Mouse (Mus musculus) layer of hippocampus, adult 11-12 months (tissue): ENCODE measurements around the gene Tlk2.
A peak's percentile ranks its signal among the peaks of the same experiment; 100 is the strongest.

ENCODE experiments used
- DNase-seq: peaks from one replicate; pipeline ENCODE4 v3.0.0; 2022; ENCODE audit warnings: low spot score

The Tlk2 gene

GRCm38 (mm10) chr11:105313633-105314014, 135.0 kb downstream of the Tlk2 start:
- no peak for DNase-seq

GRCm38 (mm10) chr11:105315296-105315695, 136.7 kb downstream of the Tlk2 start:
- DNase-seq = no peak

GRCm38 (mm10) chr11:105316121-105316520, 137.5 kb downstream of the Tlk2 start:
- no peak for DNase-seq

GRCm38 (mm10) chr11:105317769-105318168, 139.2 kb downstream of the Tlk2 start:
- DNase-seq = no peak

- no peak for DNase-seq
Observed at GRCm38 (mm10) chr11:105321090-105321489, 142.5 kb downstream of the Tlk2 start.

- no peak for DNase-seq
Observed at GRCm38 (mm10) chr11:105323530-105323929, 144.9 kb downstream of the Tlk2 start.

GRCm38 (mm10) chr11:105327101-105327500, 148.5 kb downstream of the Tlk2 start:
- no peak for DNase-seq

- DNase-seq = no peak
Observed at GRCm38 (mm10) chr11:105329962-105330361, 151.4 kb downstream of the Tlk2 start.

- DNase-seq = no peak
Observed at GRCm38 (mm10) chr11:105331129-105331528, 152.5 kb downstream of the Tlk2 start.

- no peak for DNase-seq
Observed at GRCm38 (mm10) chr11:105331732-105332131, 153.1 kb downstream of the Tlk2 start.

- DNase-seq = peak; percentile 62
Observed at GRCm38 (mm10) chr11:105332468-105332867, 153.9 kb downstream of the Tlk2 start.
